10 mouse cellular contexts compared by ENCODE assay signal in the genomic region with DNA sequence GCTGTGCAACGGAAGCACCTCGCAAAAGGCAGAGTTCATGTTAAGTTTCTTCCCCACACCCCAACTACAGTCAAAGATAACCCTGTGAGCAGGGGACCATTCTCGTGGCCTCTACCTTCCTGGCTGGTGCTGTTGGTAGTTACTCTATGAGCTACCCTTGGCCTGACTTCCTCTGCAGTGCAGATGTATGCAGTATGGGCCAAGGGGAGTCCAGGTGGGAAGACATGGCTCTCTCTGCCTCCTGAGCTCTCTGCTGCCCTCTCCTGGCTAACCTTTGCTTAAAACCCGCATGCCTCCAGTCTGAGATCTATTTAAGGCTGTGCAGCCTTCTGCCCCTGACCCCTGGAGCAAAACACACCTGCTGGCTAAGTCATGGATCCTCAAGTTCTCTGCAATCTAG. TPM values are rescaled to one million over a fixed set of nuclear protein-coding genes. Genes with fewer than 3 reads are reported as not detected.
A peak's percentile ranks its signal among the peaks of the same experiment; 100 is the strongest.
DNase-seq lines count a peak whose midpoint lies in the region; ATAC-seq and TF ChIP-seq lines count a peak whose summit lies in the region.
"Had no signal": no experiment of that assay in that cellular context is flagged by ENCODE, and none has a peak within 500 bp of the region (broad histone marks: within the 10 kb centered on the region; RNA-seq: fewer than 3 reads in every experiment).

No protein-coding gene starts in this region.

- H3K9ac ChIP-seq in liver, embryonic 12.5 days: no peak overlapping the region
- H3K9ac ChIP-seq in stomach, postnatal 0 days (ENCODE audit: low read length): no peak overlapping the region
- H3K9ac ChIP-seq: embryonic facial prominence, embryonic 15.5 days; liver, embryonic 13.5 days had no signal

- no peak overlapping the region for H3K4me3 ChIP-seq in liver, embryonic 12.5 days
- no peak overlapping the region for H3K4me3 ChIP-seq in stomach, postnatal 0 days (ENCODE audit: low read depth, low read length)
- H3K4me3 ChIP-seq: embryonic facial prominence, embryonic 15.5 days; liver, embryonic 13.5 days had no signal

- WGBS in liver, embryonic 12.5 days (ENCODE audit: insufficient replicate concordance): 64% methylated on average over 4 of the region's 4 CpGs
- 76% methylated on average over 4 of the region's 4 CpGs for WGBS in stomach, postnatal 0 days

- H3K4me1 ChIP-seq in liver, embryonic 12.5 days: no peaks in the 10 kb centered on the region
- no peaks in the 10 kb centered on the region for H3K4me1 ChIP-seq in stomach, postnatal 0 days (replicated peaks; ENCODE audit: control insufficient read depth, insufficient read depth)
- H3K4me1 ChIP-seq: embryonic facial prominence, embryonic 15.5 days; liver, embryonic 13.5 days had no signal

- no peak overlapping the region for H3K4me2 ChIP-seq in liver, embryonic 12.5 days
- H3K4me2 ChIP-seq in stomach, postnatal 0 days (replicated peaks; ENCODE audit: low read depth): no peak overlapping the region
- H3K4me2 ChIP-seq: embryonic facial prominence, embryonic 15.5 days; liver, embryonic 13.5 days had no signal

- peak; percentile 63 for TF ChIP-seq CTCF in stomach, postnatal 0 days (IDR thresholded peaks at IDR 0.05; ENCODE audit: low read depth)

- H3K27me3 ChIP-seq in liver, embryonic 12.5 days (replicated peaks): no peaks in the 10 kb centered on the region
- no peaks in the 10 kb centered on the region for H3K27me3 ChIP-seq in stomach, postnatal 0 days (ENCODE audit: control insufficient read depth, insufficient read depth, low read length)
- H3K27me3 ChIP-seq: embryonic facial prominence, embryonic 15.5 days; liver, embryonic 13.5 days had no signal

- ATAC-seq in CD4-positive, CD25-positive, alpha-beta regulatory T cell, adult 4 months: no peak
- no peak for ATAC-seq in liver, embryonic 12.5 days
- ATAC-seq in hematopoietic stem cell, adult 5-6 weeks (replicated peaks in 1 of 2; ENCODE audit: insufficient read depth in 1 of 2, low FRiP score in 2 of 2, low TSS enrichment in 1 of 2, low read depth in 1 of 2, poor library complexity in 2 of 2, severe bottlenecking in 2 of 2): peak; percentile 42 to 71; a peak in 2 of 4 replicates
- ATAC-seq in stomach, postnatal 0 days (ENCODE audit: low FRiP score, low TSS enrichment): no peak

- peak; percentile 73 for DNase-seq in CD4-positive, CD25-positive, alpha-beta regulatory T cell, adult 2 months (ENCODE audit: low read depth, low spot score)
- DNase-seq in liver: peak; percentile 50
- DNase-seq in stomach, postnatal 0 days (ENCODE audit: low spot score): peak; percentile 42
- DNase-seq in urinary bladder, postnatal 10 days (ENCODE audit: low spot score): no peak
- no peak for DNase-seq in heart, adult 8-10 months (ENCODE audit: low spot score)
- DNase-seq: liver, embryonic 13.5 days had no signal

- H3K9me3 ChIP-seq in liver, embryonic 12.5 days (replicated peaks): no peaks in the 10 kb centered on the region; the same call in 1 of the 2 replicates
- no peaks in the 10 kb centered on the region for H3K9me3 ChIP-seq in stomach, postnatal 0 days (ENCODE audit: control insufficient read depth, low read length)
- H3K9me3 ChIP-seq: embryonic facial prominence, embryonic 15.5 days; liver, embryonic 13.5 days had no signal

- H3K27ac ChIP-seq in liver, embryonic 12.5 days: no peak overlapping the region
- H3K27ac ChIP-seq in stomach, postnatal 0 days (replicated peaks): no peak overlapping the region
- H3K27ac ChIP-seq: embryonic facial prominence, embryonic 15.5 days; liver, embryonic 13.5 days had no signal

- no peaks in the 10 kb centered on the region for H3K36me3 ChIP-seq in liver, embryonic 12.5 days
- no peaks in the 10 kb centered on the region for H3K36me3 ChIP-seq in stomach, postnatal 0 days (ENCODE audit: control insufficient read depth, insufficient read depth, low read length)
- H3K36me3 ChIP-seq: embryonic facial prominence, embryonic 15.5 days; liver, embryonic 13.5 days had no signal

- no peak for TF ChIP-seq EP300 in stomach, postnatal 0 days (optimal IDR thresholded peaks at IDR 0.05)

RNA-seq across cellular contexts. Expression of a gene that starts 10.2 kb away (rescaled TPM):
- polyA plus RNA-seq in CD4-positive, CD25-positive, alpha-beta regulatory T cell, adult 4 months (2017; shearing (Covaris generic)): under 1 TPM in 1 of 2 experiments, not detected in 1; 0.34 TPM
- polyA plus RNA-seq in liver, embryonic 12.5 days (2016; fragmentation: Nextera tagmentation; extraction: Ambion mirVana): 0.39 and 0.67 TPM in 2 replicates
- total RNA-seq in hematopoietic stem cell, adult 5-6 weeks (2017): 3.5 and 16.8 TPM in 2 replicates
- polyA plus RNA-seq in stomach, postnatal 0 days (2015; fragmentation: Nextera tagmentation; extraction: Ambion mirVana): 0.12 TPM in 2 replicates
- total RNA-seq in heart, adult 8-10 months (2022): 1 to 10 TPM in 2 of 4 experiments, under 1 TPM in 2; 0.38 to 1.2 (median 0.73) TPM

RNA-seq across cellular contexts. Expression of a gene that starts 34.1 kb away (rescaled TPM):
- polyA plus RNA-seq in CD4-positive, CD25-positive, alpha-beta regulatory T cell, adult 4 months (2017; shearing (Covaris generic)): under 1 TPM; 0.11 to 0.37 TPM
- polyA plus RNA-seq in liver, embryonic 12.5 days (2016; fragmentation: Nextera tagmentation; extraction: Ambion mirVana): 3.7 and 4.6 TPM in 2 replicates
- total RNA-seq in hematopoietic stem cell, adult 5-6 weeks (2017): 10.7 and 19.2 TPM in 2 replicates
- polyA plus RNA-seq in stomach, postnatal 0 days (2015; fragmentation: Nextera tagmentation; extraction: Ambion mirVana): 1.5 and 2.1 TPM in 2 replicates
- total RNA-seq in heart, adult 8-10 months (2022): 1 to 10 TPM in 1 of 4 experiments, under 1 TPM in 3; 0.38 to 1.6 (median 0.86) TPM

RNA-seq across cellular contexts. Expression of a gene that starts 45.0 kb away (rescaled TPM):
- not detected for polyA plus RNA-seq in CD4-positive, CD25-positive, alpha-beta regulatory T cell, adult 4 months (2017; shearing (Covaris generic))
- not detected in 2 replicates for polyA plus RNA-seq in liver, embryonic 12.5 days (2016; fragmentation: Nextera tagmentation; extraction: Ambion mirVana)
- not detected in 2 replicates for total RNA-seq in hematopoietic stem cell, adult 5-6 weeks (2017)
- not detected in 2 replicates for polyA plus RNA-seq in stomach, postnatal 0 days (2015; fragmentation: Nextera tagmentation; extraction: Ambion mirVana)
- total RNA-seq in heart, adult 8-10 months (2022): not detected
- polyA plus RNA-seq: embryonic facial prominence, embryonic 15.5 days had no signal

Comparison
In these comparisons a context has a peak if more than half of its experiments do, and no peak if none do; other contexts are left out.
1. DNase-seq: peak in CD4-positive, CD25-positive, alpha-beta regulatory T cell, adult 2 months (single experiment), liver (single experiment) and stomach, postnatal 0 days (single experiment); none in urinary bladder, postnatal 10 days (single experiment) and heart, adult 8-10 months (single experiment).
2. ATAC-seq: peak in hematopoietic stem cell, adult 5-6 weeks (2 of 2); none in CD4-positive, CD25-positive, alpha-beta regulatory T cell, adult 4 months (single experiment), liver, embryonic 12.5 days (single experiment) and stomach, postnatal 0 days (single experiment).